Mouse (Mus musculus) heart, embryonic 13.5 days (tissue): ENCODE results near the gene Hpd. TPM values are rescaled to one million over a fixed set of nuclear protein-coding genes. Genes with fewer than 3 reads are reported as not detected.

ENCODE experiments used
- polyA plus RNA-seq: library from polyadenylated mRNA; unstranded; fragments of >200 nt; fragmentation: Nextera tagmentation; extraction: Ambion mirVana; gene quantifications from 2 replicates; pipeline ENCODE4 v1.2.1, GENCODE M21; 2015

Hpd gene
- polyA plus RNA-seq, 1 experiment from 2014 or later: 0.37 TPM

Other genes with a start within 250 kb of the Hpd start
- 26.3 and 28.2 TPM in 2 replicates for gene Kdm2b, start 192.9 kb downstream of the Hpd start, polyA plus RNA-seq
- gene Orai1, start 167.7 kb downstream of the Hpd start, polyA plus RNA-seq: 19.1 TPM in 2 replicates
- not detected in 2 replicates for gene Morn3, start 135.7 kb downstream of the Hpd start, polyA plus RNA-seq
- gene Tmem120b, start 114.3 kb downstream of the Hpd start, polyA plus RNA-seq: 11.8 and 12.9 TPM in 2 replicates
- gene Rhof, start 50.0 kb downstream of the Hpd start, polyA plus RNA-seq: 0.94 and 1.7 TPM in 2 replicates
- 6.1 and 6.2 TPM in 2 replicates for gene Setd1b, start 40.5 kb downstream of the Hpd start, polyA plus RNA-seq
- gene Psmd9, start 13.3 kb downstream of the Hpd start, polyA plus RNA-seq: 57.2 and 62.8 TPM in 2 replicates
- 0.91 and 0.99 TPM in 2 replicates for gene Wdr66, start 69.4 kb upstream of the Hpd start, polyA plus RNA-seq
- 13.5 and 14.5 TPM in 2 replicates for gene Bcl7a, start 161.1 kb upstream of the Hpd start, polyA plus RNA-seq
- 10.9 and 11.7 TPM in 2 replicates for gene Mlxip, start 212.1 kb upstream of the Hpd start, polyA plus RNA-seq